In genomic region chr19:45586850-45587249, GRCm38 (mm10) we compare ENCODE assay signal across 31 mouse cellular contexts.
"Had no signal": no experiment of that assay in that cellular context is flagged by ENCODE, and none has a peak within 500 bp of the region (broad histone marks: within the 10 kb centered on the region; RNA-seq: fewer than 3 reads in every experiment).

No protein-coding gene starts in this region.

- H3K27me3 ChIP-seq: limb, embryonic 12.5 days; limb, embryonic 13.5 days; limb, embryonic 15.5 days; liver, embryonic 12.5 days; liver, embryonic 13.5 days; liver, embryonic 15.5 days; lung, embryonic 15.5 days had no signal

- DNase-seq: left cerebral cortex, postnatal 4 days; liver; liver, embryonic 13.5 days; liver, postnatal 0 days; lung, adult 18-20 months; lung, adult 2 months; lung, embryonic 14.5 days; lung, postnatal 10 days; lung, postnatal 14 days; lung, postnatal 36 days; lung, postnatal 4 days had no signal

- ATAC-seq: liver, embryonic 12.5 days; liver, postnatal 0 days; lung, postnatal 0 days; midbrain, embryonic 15.5 days; midbrain, embryonic 16.5 days had no signal

- H3K4me3 ChIP-seq: left cerebral cortex, adult 2 months; limb, embryonic 10.5 days; limb, embryonic 12.5 days; limb, embryonic 13.5 days; limb, embryonic 15.5 days; liver, embryonic 12.5 days; liver, embryonic 13.5 days; liver, embryonic 15.5 days; lung, embryonic 15.5 days; megakaryocyte, embryonic 14.5 days; midbrain, embryonic 10.5 days; midbrain, embryonic 12.5 days; midbrain, embryonic 15.5 days; myocyte; neural tube, embryonic 12.5 days had no signal

- H3K27ac ChIP-seq: left cerebral cortex, adult 2 months; limb, embryonic 10.5 days; limb, embryonic 12.5 days; limb, embryonic 13.5 days; limb, embryonic 15.5 days; liver, embryonic 12.5 days; liver, embryonic 13.5 days; liver, embryonic 14.5 days; liver, embryonic 15.5 days; lung, embryonic 15.5 days; macrophage; midbrain, embryonic 10.5 days; midbrain, embryonic 12.5 days; midbrain, embryonic 15.5 days; neural tube, embryonic 12.5 days had no signal

- H3K9ac ChIP-seq: limb, embryonic 12.5 days; limb, embryonic 13.5 days; limb, embryonic 15.5 days; liver, embryonic 12.5 days; liver, embryonic 13.5 days; liver, embryonic 14.5 days; liver, embryonic 15.5 days; liver, postnatal 0 days; lung, embryonic 14.5 days; lung, embryonic 15.5 days; midbrain, embryonic 12.5 days; midbrain, embryonic 15.5 days; neural tube, embryonic 12.5 days had no signal

- H3K9me3 ChIP-seq: limb, embryonic 10.5 days; limb, embryonic 12.5 days; limb, embryonic 13.5 days; limb, embryonic 15.5 days; liver, embryonic 12.5 days; liver, embryonic 13.5 days; liver, embryonic 15.5 days; lung, embryonic 15.5 days; megakaryocyte, embryonic 14.5 days; midbrain, embryonic 10.5 days; midbrain, embryonic 12.5 days; midbrain, embryonic 15.5 days; neural tube, embryonic 12.5 days had no signal

- H3K36me3 ChIP-seq: limb, embryonic 10.5 days; liver, embryonic 13.5 days; midbrain, embryonic 10.5 days; midbrain, embryonic 12.5 days; midbrain, embryonic 15.5 days; neural tube, embryonic 12.5 days had no signal

- H3K4me2 ChIP-seq: limb, embryonic 12.5 days; limb, embryonic 13.5 days; limb, embryonic 15.5 days; liver, embryonic 11.5 days; liver, embryonic 12.5 days; liver, embryonic 13.5 days; liver, embryonic 15.5 days; lung, embryonic 14.5 days; lung, embryonic 15.5 days; midbrain, embryonic 11.5 days; midbrain, embryonic 12.5 days; midbrain, embryonic 15.5 days; neural tube, embryonic 12.5 days had no signal
